Mouse (Mus musculus) bone marrow, adult 2 months (tissue): ENCODE results near the gene Prr19.

ENCODE experiments used
- CTCF ChIP-seq: fragments of 200-500 bp; IDR thresholded peaks from 2 replicates; pipeline ENCODE4 v1.5.1; 2011; ENCODE audit warnings: low read length, control low read depth; ENCODE audit not compliant: control insufficient read depth, insufficient read depth
- POLR2A ChIP-seq: fragments of 200-500 bp; IDR thresholded peaks from 2 replicates; pipeline ENCODE4 v1.6.1; 2011; ENCODE audit warnings: low read depth, mild to moderate bottlenecking, control low read depth, low read length, borderline replicate concordance; ENCODE audit not compliant: control insufficient read depth

GRCm38 (mm10) chr7:25334472-25334871 is 33.3 kb downstream of the Prr19 start:
- TF ChIP-seq CTCF (no peak), POLR2A (no peak)
